Mouse (Mus musculus) liver, postnatal 0 days (tissue): ENCODE measurements around the gene Add3.

Experiments
- CTCF ChIP-seq: sonication (generic); IDR thresholded peaks from 2 replicates; pipeline ENCODE4 v1.5.1; 2016; ENCODE audit warnings: antibody characterized with exemption, low read depth
- EP300 ChIP-seq: IDR thresholded peaks from 2 replicates; pipeline ENCODE4 v1.6.1; 2016; ENCODE audit warnings: antibody characterized with exemption, low read depth, mild to moderate bottlenecking

DNA sequence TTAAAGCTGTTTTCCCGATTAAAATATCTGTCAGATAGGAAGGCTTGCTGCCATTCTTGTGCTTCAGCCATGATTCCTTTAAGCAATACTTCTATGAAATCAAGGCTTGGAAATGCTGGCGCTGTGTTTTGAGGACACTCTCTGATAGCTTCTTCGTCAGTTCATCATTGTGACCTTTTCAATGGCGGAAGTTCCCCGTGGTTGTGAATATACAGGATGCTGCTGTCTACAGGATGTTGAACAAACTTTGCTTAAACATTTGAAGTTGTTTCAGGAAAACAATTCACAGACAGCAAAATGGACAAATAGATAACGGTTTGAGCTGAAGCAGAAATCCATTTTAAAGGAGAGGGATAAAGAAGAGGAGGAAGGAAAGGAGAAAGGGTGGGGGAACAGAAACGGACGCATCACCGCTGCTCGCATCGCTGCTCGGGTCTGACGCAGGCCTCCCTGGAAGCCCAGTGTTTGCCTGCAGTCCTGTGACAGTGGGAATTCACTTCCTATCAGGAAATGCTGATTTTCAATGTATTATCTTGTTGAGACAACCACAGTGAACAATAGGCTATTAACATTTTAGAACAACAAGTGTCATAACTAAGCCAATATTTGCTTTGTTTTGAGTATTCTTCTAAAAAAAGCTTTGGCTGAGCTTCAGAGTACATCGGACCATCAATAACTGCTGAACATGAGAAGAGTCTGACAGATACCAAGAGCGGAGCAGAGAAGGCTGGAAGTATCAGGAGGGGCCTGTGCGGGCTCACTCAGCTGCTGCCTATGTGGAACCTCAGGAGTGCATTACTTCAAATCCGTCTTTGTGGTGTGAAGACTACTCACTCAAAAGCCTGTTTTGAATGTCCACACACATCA lies 58.7 kb downstream of the Add3 start:
- TF ChIP-seq CTCF (no peak), EP300 (peak; percentile 38; the same call in 1 of the 2 replicates)
